Mouse (Mus musculus) fat pad, adult 2 months (tissue): Measurements from ENCODE around the gene Olfr288.

Experiments used
- DNase-seq: peaks from one replicate; pipeline ENCODE4 v3.0.0-alpha.2; 2011; ENCODE audit warnings: low read depth, low spot score; ENCODE audit errors: extremely low read depth

The Olfr288 gene

DNA sequence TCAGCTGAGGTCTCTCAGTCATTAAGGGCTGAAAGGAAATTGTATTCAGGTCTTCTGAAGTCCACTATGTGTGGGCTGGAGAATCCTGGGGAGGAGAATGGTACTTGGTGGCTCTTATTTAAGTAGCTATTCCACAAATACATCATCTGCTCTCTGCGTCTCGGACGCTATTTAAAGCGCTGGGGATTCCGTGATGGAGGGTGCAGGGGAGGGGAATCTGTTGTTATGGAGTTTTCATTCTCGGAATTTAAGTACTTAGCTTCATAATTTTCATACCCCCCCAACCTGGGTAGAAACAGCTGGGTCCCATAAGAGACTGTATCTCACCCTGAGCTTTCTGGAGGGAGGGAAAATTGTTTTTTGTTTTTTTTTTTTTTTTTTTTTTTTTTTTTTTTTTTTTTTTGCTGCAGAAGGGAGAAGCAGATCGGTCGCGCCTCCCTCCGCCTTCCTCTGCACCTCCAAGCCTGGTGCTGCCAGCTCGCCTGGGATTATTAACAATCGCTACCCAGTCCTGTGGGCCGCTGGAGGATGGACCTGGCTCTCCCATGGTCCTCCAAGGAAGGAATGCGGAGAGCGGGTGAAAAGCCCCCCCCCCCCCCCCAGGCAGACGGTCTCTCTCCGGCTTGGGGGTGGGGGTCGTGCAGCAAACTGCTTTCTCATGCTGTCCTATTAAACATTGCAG lies 28.2 kb downstream of the Olfr288 start, which contains the start of gene Ccdc184:
TSS of gene Ccdc184 (plus strand) at position 196 of the 682 bp plus-strand sequence.
- no peak for DNase-seq

- no peak for DNase-seq
These were observed 29.8 kb downstream of the Olfr288 start, which contains the start of gene Asb8 for GRCm38 (mm10) chr15:98165525-98165924. Asb8 (minus strand) TSS chr15:98165625.

DNA sequence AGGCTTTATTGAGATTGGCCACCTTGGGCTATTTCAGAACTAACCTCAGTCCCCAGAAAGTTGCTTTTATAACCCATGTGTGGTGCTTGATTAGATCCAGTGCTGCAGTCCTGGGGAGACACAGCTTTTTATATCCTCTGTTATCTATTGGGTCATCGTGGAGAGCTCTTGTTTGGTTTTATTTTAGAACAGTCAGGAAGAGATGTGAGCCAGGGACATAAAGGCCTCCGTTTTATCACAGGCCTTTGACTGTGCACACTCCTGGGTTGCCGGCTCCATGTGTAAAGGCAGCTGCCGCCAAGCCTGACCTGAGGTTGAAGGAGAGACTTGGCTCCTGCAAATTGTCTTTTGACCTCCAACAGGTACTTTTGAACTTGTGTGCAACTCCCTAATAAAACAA lies 32.8 kb downstream of the Olfr288 start:
- no peak for DNase-seq

- DNase-seq = no peak
These were observed 34.1 kb downstream of the Olfr288 start for GRCm38 (mm10) chr15:98161026-98161805.

- no peak for DNase-seq
These were observed 38.1 kb downstream of the Olfr288 start for GRCm38 (mm10) chr15:98157253-98157652.

DNA sequence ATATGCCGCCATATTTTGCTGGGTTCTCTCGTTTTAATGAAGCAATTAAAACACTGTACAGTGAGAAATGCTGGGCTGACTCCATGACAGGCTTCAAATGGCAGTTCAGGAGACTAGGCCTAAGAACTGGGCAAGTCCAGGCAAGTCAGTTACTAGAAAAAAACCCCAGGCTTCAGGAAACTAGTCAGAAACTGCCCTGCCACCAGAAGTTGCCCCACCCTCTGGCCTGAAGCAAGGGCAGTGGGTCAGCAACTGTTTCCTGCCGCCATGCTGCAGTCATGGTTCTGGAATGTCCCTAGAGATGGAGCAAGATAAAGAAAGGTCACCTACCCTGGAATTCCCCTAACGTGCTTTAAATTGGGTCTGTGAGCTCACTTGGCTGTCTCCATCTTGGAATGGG lies 39.4 kb downstream of the Olfr288 start:
- no peak for DNase-seq

DNA sequence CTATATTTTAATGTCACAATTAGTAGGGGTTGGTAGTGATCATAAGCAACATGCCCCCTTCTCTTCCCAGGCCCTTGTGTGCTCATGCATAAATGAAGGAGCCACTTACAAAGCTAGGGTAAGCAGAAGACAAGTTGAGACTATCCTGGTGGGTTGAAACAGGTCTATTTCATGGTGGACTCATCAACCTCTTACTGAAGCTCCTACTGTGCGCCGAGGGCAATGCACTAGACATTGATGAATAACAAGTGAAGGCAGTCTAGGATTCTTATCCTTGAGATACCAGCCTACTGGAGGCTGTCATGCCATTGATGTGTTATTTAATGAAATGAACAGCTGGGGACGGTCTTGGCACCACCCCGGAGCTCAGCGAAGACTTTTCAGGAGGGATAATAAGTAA lies 40.1 kb downstream of the Olfr288 start:
- no peak for DNase-seq

GRCm38 (mm10) chr15:98154631-98155030 lies 40.7 kb downstream of the Olfr288 start:
- no peak for DNase-seq

GRCm38 (mm10) chr15:98154146-98154545 lies 41.2 kb downstream of the Olfr288 start:
- no peak for DNase-seq

DNA sequence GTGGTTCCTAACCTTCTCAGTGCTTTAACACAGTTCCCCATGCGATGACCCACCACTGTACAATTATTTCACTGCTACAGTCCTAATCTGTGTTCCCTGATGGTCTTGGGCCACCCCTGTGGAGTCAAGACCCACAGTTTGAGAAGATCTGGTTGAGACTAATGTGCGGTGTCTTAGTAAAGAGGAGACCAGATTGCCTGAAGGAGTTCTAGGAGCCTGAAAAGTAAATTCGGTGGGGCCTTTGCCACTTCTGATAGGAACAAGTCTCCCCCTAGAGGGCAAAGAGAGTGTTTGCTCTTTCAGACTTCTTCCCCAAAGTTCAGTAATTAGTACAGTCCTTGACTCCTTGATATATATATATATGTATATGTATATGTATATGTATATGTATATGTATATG lies 41.7 kb downstream of the Olfr288 start:
- DNase-seq = no peak

GRCm38 (mm10) chr15:98152916-98153315 lies 42.4 kb downstream of the Olfr288 start:
- no peak for DNase-seq

DNA sequence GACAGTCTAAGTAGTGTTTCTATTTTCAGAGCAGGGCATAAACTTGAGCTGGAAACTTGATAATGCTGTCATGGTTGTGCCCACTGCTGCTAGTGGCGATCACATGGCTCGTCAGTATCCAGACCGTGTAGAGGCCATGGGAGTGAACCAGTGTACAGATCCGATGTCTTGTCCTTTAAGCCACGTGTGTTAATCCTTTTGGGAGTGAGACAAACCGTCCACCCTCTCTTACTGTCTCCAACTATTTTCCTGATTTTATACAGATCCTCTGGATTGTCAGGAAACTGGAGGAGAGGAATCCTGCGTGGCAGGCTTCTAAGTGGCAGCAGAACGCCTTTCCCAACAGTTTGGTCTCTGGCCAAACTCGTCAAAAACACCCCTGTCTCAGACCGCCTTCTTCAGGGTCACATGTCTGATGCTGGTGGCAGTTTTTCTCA lies 46.2 kb downstream of the Olfr288 start:
- DNase-seq = no peak

GRCm38 (mm10) chr15:98148356-98148755 lies 47.0 kb downstream of the Olfr288 start:
- DNase-seq = no peak

DNA sequence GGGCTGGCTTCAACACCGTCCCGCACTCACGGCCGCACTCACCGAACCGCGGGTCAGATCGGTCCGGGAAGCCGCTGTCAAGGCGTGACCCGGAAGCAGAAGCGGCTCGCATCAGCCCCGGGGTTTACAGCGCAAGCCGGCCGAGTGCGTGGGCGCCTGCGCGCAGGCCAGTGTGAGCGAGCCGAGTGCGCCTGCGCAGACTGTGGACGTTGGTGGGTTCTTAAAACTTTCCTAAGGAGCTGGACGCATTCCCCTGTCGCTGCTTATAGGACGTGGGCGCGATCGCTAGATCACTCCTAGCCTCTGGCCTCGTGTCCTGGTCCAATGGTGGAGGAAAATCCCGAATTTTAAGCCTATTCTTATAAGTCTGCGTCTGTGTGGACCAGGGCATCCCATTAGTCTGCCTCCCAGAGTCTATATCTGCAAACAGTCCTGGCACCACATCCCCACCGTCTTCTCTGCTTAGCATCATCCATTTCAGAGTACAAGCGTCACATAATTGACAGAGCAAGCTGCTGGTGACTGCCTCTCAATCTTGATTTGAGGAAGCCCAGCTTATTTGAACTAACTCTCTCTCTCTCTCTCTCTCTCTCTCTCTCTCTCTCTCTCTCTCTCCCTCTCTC lies 49.7 kb downstream of the Olfr288 start:
- peak; percentile 28 for DNase-seq

GRCm38 (mm10) chr15:98144861-98145507 lies 50.4 kb downstream of the Olfr288 start:
- DNase-seq = peak; percentile 68

DNA sequence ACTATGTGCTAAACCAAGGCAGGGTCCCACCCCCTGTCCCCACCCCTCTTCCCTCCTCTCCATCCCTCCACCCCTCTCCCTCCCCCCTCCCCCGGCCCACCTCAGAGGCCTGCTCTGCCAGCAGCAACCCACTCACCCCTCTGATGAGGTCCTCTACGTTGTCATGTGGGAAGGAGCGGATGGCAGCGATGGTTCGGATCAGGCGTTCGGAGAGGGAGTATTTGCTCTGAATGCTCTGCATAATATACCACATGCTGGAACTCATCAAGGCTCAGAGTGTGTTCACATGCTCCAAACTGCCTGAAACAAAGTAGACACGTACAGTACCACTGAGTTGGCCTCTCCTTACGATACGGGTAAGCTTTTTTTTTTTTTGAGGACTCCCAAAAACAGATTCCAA lies 52.8 kb downstream of the Olfr288 start:
- no peak for DNase-seq

DNA sequence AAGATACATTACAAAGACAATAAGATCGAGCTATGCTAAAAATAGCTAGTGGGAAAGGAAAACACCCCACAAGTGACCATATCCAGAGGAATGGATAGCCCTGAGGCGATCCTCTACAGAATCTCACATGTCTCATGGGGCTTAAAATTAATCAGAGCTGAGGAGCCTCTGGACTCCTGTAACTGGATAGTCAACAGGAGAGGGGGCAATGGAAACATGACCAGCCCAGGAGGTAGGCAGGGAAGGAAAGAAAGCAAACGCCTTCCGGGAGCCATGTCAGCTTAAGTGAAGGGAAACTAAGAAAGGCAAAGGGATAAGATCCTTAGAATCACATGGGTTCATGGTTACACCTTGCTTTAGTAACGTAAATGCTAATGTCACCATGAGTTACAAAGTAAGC lies 54.5 kb downstream of the Olfr288 start:
- no peak for DNase-seq

GRCm38 (mm10) chr15:98139763-98140162 lies 55.6 kb downstream of the Olfr288 start:
- peak; percentile 45 for DNase-seq

GRCm38 (mm10) chr15:98136871-98137270 lies 58.5 kb downstream of the Olfr288 start:
- no peak for DNase-seq
